Mouse (Mus musculus): ENCODE data around the gene Iglon5.

Gene Iglon5

GRCm38 (mm10) chr7:43464864-43465343 is 25.0 kb downstream of the Iglon5 start:
- DNase-seq: no peak

GRCm38 (mm10) chr7:43463976-43464375 is 25.9 kb downstream of the Iglon5 start:
- no peak for DNase-seq

- DNase-seq: no peak
Measured at GRCm38 (mm10) chr7:43462851-43463250, 27.0 kb downstream of the Iglon5 start, which contains the start of gene Vsig10l. Gene Vsig10l (plus strand): TSS chr7:43463151.

- peak; percentile 44 to 49 for DNase-seq
Measured at GRCm38 (mm10) chr7:43454371-43454770, 35.5 kb downstream of the Iglon5 start.

GRCm38 (mm10) chr7:43453599-43454355 is 36.1 kb downstream of the Iglon5 start:
- DNase-seq: peak; percentile 83 to 85

GRCm38 (mm10) chr7:43452609-43453008 is 37.3 kb downstream of the Iglon5 start:
- DNase-seq: peak in 1 of 2 experiments; percentile 50

- DNase-seq: no peak
Measured at GRCm38 (mm10) chr7:43451726-43452125, 38.1 kb downstream of the Iglon5 start.

- no peak for DNase-seq
Measured at GRCm38 (mm10) chr7:43449811-43450210, 40.1 kb downstream of the Iglon5 start.

- peak; percentile 50 to 67 for DNase-seq
Measured at GRCm38 (mm10) chr7:43448246-43448645, 41.6 kb downstream of the Iglon5 start.

GRCm38 (mm10) chr7:43447801-43448200 is 42.1 kb downstream of the Iglon5 start:
- DNase-seq: peak; percentile 83 to 88

GRCm38 (mm10) chr7:43443917-43444293 is 46.0 kb downstream of the Iglon5 start, which contains the start of the genes Etfb and Gm45233:
Gene Etfb (plus strand): TSS chr7:43444083.
Gene Gm45233 (plus strand): TSS chr7:43444128.
- DNase-seq: peak; percentile 96 to 98

- peak; percentile 84 to 88 for DNase-seq
Measured at GRCm38 (mm10) chr7:43443126-43443916, 46.6 kb downstream of the Iglon5 start.

- DNase-seq: no peak
Measured at GRCm38 (mm10) chr7:43442684-43443083, 47.2 kb downstream of the Iglon5 start.

GRCm38 (mm10) chr7:43441071-43441470 is 48.8 kb downstream of the Iglon5 start:
- peak in 1 of 2 experiments; percentile 41 for DNase-seq

GRCm38 (mm10) chr7:43440482-43440881 is 49.4 kb downstream of the Iglon5 start, which contains the start of gene Cldnd2:
Gene Cldnd2 (plus strand): TSS chr7:43440782.
- DNase-seq: no peak

GRCm38 (mm10) chr7:43438611-43439010 is 51.3 kb downstream of the Iglon5 start:
- no peak for DNase-seq

GRCm38 (mm10) chr7:43436341-43437255 is 53.3 kb downstream of the Iglon5 start, which contains the start of gene Nkg7:
Gene Nkg7 (plus strand): TSS chr7:43437073.
- no peak for DNase-seq

GRCm38 (mm10) chr7:43434676-43435075 is 55.2 kb downstream of the Iglon5 start:
- no peak for DNase-seq

GRCm38 (mm10) chr7:43432891-43433290 is 57.0 kb downstream of the Iglon5 start:
- no peak for DNase-seq

- DNase-seq: no peak
Measured at GRCm38 (mm10) chr7:43429500-43429899, 60.4 kb downstream of the Iglon5 start.

- no peak for DNase-seq
Measured at GRCm38 (mm10) chr7:43427406-43427805, 62.5 kb downstream of the Iglon5 start, which contains the start of gene Lim2. Gene Lim2 (plus strand): TSS chr7:43427670.

- no peak for DNase-seq
Measured at GRCm38 (mm10) chr7:43423991-43424625, 65.8 kb downstream of the Iglon5 start.
